Mouse (Mus musculus) CH12.LX (cell line): ENCODE measurements around the gene Ms4a10. TPM values are rescaled to one million over a fixed set of nuclear protein-coding genes. Genes with fewer than 3 reads are reported as not detected.

Experiments
- DNase-seq: peaks from one replicate; pipeline ENCODE4 v3.0.0-alpha.2; 2013; ENCODE audit errors: extremely low read depth
- H3K27ac ChIP-seq: 2 replicates; pipeline ENCODE4 v1.5.1; 2012; ENCODE audit warnings: low read depth, mild to moderate bottlenecking, control low read depth, moderate library complexity; ENCODE audit not compliant: insufficient read depth
- H3K27me3 ChIP-seq: replicated peaks from 2 replicates; pipeline ENCODE3; 2012; ENCODE audit warnings: inconsistent platforms
- H3K36me3 ChIP-seq, 2 experiments: replicated peaks in 1 of 2; 2 replicates each; pipeline versions ENCODE3 to v1.6.1; 2012; ENCODE audit warnings: inconsistent platforms in 1 of 2, low read length in 1 of 2, mild to moderate bottlenecking in 1 of 2, mixed read lengths in 1 of 2, moderate library complexity in 1 of 2; ENCODE audit not compliant: control insufficient read depth in 1 of 2, insufficient read depth in 1 of 2
- H3K4me1 ChIP-seq, 2 experiments: 2 replicates each; pipeline ENCODE4 v1.6.1; 2012; ENCODE audit warnings: inconsistent platforms in 1 of 2, moderate library complexity in 1 of 2; ENCODE audit not compliant: insufficient read depth in 2 of 2, control insufficient read depth in 1 of 2
- H3K4me2 ChIP-seq: 2 replicates; pipeline ENCODE4 v1.6.1; 2012; ENCODE audit warnings: low read depth, mild to moderate bottlenecking, control low read depth; ENCODE audit not compliant: poor library complexity, insufficient read depth, severe bottlenecking
- H3K4me3 ChIP-seq, 3 experiments: fragments of 150-350 bp in 1 of 3; sonication (generic) in 1 of 3; replicated peaks in 1 of 3; 2 replicates each; pipeline versions ENCODE3 to v1.5.1; 2011 to 2012; ENCODE audit warnings: low read depth in 2 of 3, low read length in 2 of 3, mild to moderate bottlenecking in 2 of 3, moderate library complexity in 2 of 3, control low read depth in 1 of 3, improper control_type of control experiment in 1 of 3, inconsistent platforms in 1 of 3, mixed read lengths in 1 of 3; ENCODE audit not compliant: poor library complexity in 1 of 3
- H3K79me2 ChIP-seq: replicated peaks from 2 replicates; pipeline ENCODE4 v1.6.1; 2012; ENCODE audit warnings: mild to moderate bottlenecking, moderate library complexity; ENCODE audit not compliant: control insufficient read depth, poor library complexity, insufficient read depth, severe bottlenecking; ENCODE audit errors: extremely low read depth
- H3K9ac ChIP-seq: 2 replicates; pipeline ENCODE4 v1.6.1; 2012; ENCODE audit warnings: low read depth, mild to moderate bottlenecking, control low read depth, moderate library complexity; ENCODE audit not compliant: insufficient read depth
- H3K9me3 ChIP-seq: replicated peaks from 2 replicates; pipeline ENCODE3; 2012; ENCODE audit warnings: low read length, inconsistent platforms, mixed read lengths
- CHD1 ChIP-seq: IDR thresholded peaks from 2 replicates; pipeline ENCODE4 v1.6.1; 2012; ENCODE audit warnings: low read depth, low read length, improper control_type of control experiment, inconsistent platforms
- CTCF ChIP-seq, 2 experiments: IDR thresholded peaks in 1 of 2; conservative IDR thresholded peaks in 1 of 2; 2 replicates each; pipeline ENCODE4 v1.5.1; 2011 to 2012; ENCODE audit warnings: low read depth in 2 of 2, low read length in 2 of 2, improper control_type of control experiment in 1 of 2, inconsistent platforms in 1 of 2, mild to moderate bottlenecking in 1 of 2, moderate library complexity in 1 of 2
- MXI1 ChIP-seq: IDR thresholded peaks from 2 replicates; pipeline ENCODE4 v1.6.1; 2011; ENCODE audit warnings: mild to moderate bottlenecking, low read depth, low read length, improper control_type of control experiment
- MYC ChIP-seq: IDR thresholded peaks from 2 replicates; pipeline ENCODE4 v1.6.1; 2011; ENCODE audit warnings: low read depth, mild to moderate bottlenecking, improper control_type of control experiment, low read length
- NELFE ChIP-seq: IDR thresholded peaks from 2 replicates; pipeline ENCODE4 v1.6.1; 2011; ENCODE audit warnings: low read depth, low read length, improper control_type of control experiment
- PAX5 ChIP-seq: IDR thresholded peaks from 2 replicates; pipeline ENCODE4 v1.6.1; 2012; ENCODE audit warnings: low read length, inconsistent platforms, mixed read lengths
- POLR2AphosphoS2 ChIP-seq: IDR thresholded peaks from 2 replicates; pipeline ENCODE4 v1.6.1; 2011; ENCODE audit warnings: low read depth, low read length, improper control_type of control experiment
- SIN3A ChIP-seq: IDR thresholded peaks from 2 replicates; pipeline ENCODE4 v1.6.1; 2012; ENCODE audit warnings: low read length, improper control_type of control experiment, inconsistent platforms
- SMC3 ChIP-seq: IDR thresholded peaks from 2 replicates; pipeline ENCODE4 v1.6.1; 2011; ENCODE audit warnings: low read depth, low read length, improper control_type of control experiment
- dilution Hi-C: fragments of 300-500 bp; cut with MboI; formaldehyde crosslinking; loops from 2 replicates; pipeline ENCODE4 v1.14.3; 2020; ENCODE audit warnings: low sequenced_read_pairs; ENCODE audit not compliant: extremely low pct_unique_long_range_greater_than_20kb, extremely low pct_ligation_motif_present
- in situ Hi-C: fragments of 300-500 bp; cut with MboI; formaldehyde crosslinking; loops from 3 replicates; pipeline ENCODE4 v1.14.3; 2019; ENCODE audit warnings: low sequenced_read_pairs, low pct_ligation_motif_present, low pct_unique_long_range_greater_than_20kb, mixed read lengths
- polyA plus RNA-seq: library from polyadenylated mRNA; unstranded; fragments of >175 nt; gene quantifications from 2 replicates; pipeline ENCODE4 v1.2.1, GENCODE M21; 2012; ENCODE audit warnings: low read depth; ENCODE audit not compliant: insufficient read length
- total RNA-seq, 2 experiments: library from RNA; depleted of rRNA; stranded (reverse); fragments of 300-350 nt in 1 of 2; fragments of >200 nt in 1 of 2; gene quantifications; 2 replicates each; pipeline ENCODE4 v1.2.3; 2012 to 2014

The Ms4a10 gene
- total and polyA plus RNA-seq, 3 experiments: not detected

DNA sequence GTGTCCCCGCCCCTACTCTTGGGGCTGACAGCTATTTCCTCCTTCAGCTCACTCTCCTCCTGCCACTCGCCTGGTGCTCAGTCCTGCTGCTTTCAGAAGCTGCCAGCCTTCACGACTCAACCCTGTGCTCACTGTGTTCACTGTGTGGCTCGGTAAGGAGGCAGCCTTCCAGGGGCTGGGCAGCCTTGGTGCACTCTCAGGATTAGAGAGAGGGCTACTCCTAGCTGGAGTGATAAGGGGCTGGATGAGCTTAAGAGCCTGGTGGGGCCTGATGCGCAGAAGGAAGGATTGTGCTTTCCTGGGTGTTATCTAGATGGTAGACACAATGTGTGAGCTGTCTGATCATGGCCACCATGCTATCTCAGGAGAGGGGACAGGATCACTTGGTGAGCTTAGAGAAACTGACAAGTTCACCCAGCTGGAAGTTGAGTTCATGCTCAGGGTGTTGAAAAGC is 37.3 kb downstream of the Ms4a10 start, which contains the start of gene Ptgdr2:
Ptgdr2 (plus strand) TSS at position 51 of the 454 bp plus-strand sequence.
- DNase-seq: no peak
- Histone ChIP-seq H3K4me3 (no peak within 1 kb of the TSS), H3K27me3 (peaks cover 2% of the 10 kb centered on the region), H3K36me3 (peaks cover 20 to 24% of the 10 kb centered on the region in 2 experiments), H3K79me2 (no peaks in the 10 kb centered on the region), H3K4me2 (no peak within 1 kb of the TSS), H3K9me3 (peaks cover 7% of the 10 kb centered on the region), H3K4me1 (no peaks in the 10 kb centered on the region), H3K27ac (no peak within 1 kb of the TSS), H3K9ac (no peak within 1 kb of the TSS)
- in situ Hi-C loops: no loop called here
- TF ChIP-seq POLR2AphosphoS2 (no peak), CHD1 (no peak)
- dilution Hi-C loops: no loop called here

DNA sequence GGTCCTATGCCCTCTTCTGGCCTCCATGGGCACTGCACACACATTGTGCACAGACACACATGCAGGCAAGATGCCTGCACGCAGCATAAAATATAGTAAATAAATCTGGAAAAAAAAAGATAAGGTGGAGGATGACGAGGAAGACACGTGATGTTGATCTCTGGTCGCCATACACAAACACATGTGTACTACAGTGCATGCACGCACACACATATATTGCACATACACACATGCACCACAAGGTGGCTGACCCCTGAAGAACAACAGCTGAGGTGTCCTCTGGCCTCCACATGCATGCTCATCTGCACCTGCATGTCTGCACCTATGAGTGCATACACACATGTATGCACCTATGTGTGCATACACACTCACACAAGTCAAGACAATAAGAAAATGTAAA is 38.4 kb downstream of the Ms4a10 start:
- H3K27me3 ChIP-seq: peaks cover 2% of the 10 kb centered on the region
- H3K9me3 ChIP-seq: peaks cover 12% of the 10 kb centered on the region
- no peak overlapping the region for H3K4me2 ChIP-seq
- no peak for DNase-seq
- no peaks in the 10 kb centered on the region for H3K79me2 ChIP-seq
- in situ Hi-C loops (no loop called here), dilution Hi-C loops (no loop called here)
- H3K4me3 ChIP-seq: no peak overlapping the region
- H3K36me3 ChIP-seq: peaks cover 9 to 13% of the 10 kb centered on the region in 2 experiments
- no peak overlapping the region for H3K9ac ChIP-seq
- H3K4me1 ChIP-seq: peaks cover 0 to 1% of the 10 kb centered on the region in 2 experiments; a peak in 1 of 4 replicates
- H3K27ac ChIP-seq: no peak overlapping the region
- peak; percentile 32 for TF ChIP-seq SMC3
- no peak for TF ChIP-seq POLR2AphosphoS2
- TF ChIP-seq PAX5: no peak
- peak; percentile 31 to 41; a peak in 3 of 4 replicates for TF ChIP-seq CTCF (conservative IDR thresholded peaks at IDR 0.05 in 1 of 2, IDR thresholded peaks at IDR 0.05 in 1 of 2; ENCODE audit: low read depth in 2 of 2, low read length in 2 of 2)

DNA sequence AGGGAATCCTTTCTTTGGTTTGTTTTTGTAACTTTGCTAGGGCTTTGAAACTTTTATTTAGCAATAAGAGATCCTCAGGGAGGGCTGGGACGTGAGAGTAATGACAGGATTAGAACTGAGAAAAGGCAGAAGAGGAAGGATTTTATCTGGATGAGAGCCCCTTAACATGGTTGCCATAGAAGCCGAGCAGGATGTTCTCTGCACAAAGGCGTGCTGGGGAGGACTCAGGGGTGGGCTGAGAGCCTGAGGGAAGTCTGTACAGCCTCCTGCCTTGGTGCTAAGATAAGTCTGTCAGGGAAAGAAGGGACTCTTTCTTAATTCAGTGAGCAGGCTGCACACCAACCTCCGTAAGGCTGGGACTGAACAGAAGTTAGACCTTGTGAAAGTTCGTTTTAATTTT is 39.4 kb downstream of the Ms4a10 start:
- Histone ChIP-seq H3K27me3 (peaks cover 2% of the 10 kb centered on the region), H3K9me3 (peaks cover 9% of the 10 kb centered on the region), H3K79me2 (no peaks in the 10 kb centered on the region), H3K27ac (no peak overlapping the region), H3K4me2 (no peak overlapping the region), H3K9ac (no peak overlapping the region), H3K4me1 (peaks cover 3 to 12% of the 10 kb centered on the region in 2 experiments; a peak in 3 of 4 replicates), H3K4me3 (no peak overlapping the region), H3K36me3 (peaks cover 0 to 3% of the 10 kb centered on the region in 2 experiments)
- in situ Hi-C loops (no loop called here), dilution Hi-C loops (no loop called here)
- TF ChIP-seq MYC: no peak
- no peak for DNase-seq

DNA sequence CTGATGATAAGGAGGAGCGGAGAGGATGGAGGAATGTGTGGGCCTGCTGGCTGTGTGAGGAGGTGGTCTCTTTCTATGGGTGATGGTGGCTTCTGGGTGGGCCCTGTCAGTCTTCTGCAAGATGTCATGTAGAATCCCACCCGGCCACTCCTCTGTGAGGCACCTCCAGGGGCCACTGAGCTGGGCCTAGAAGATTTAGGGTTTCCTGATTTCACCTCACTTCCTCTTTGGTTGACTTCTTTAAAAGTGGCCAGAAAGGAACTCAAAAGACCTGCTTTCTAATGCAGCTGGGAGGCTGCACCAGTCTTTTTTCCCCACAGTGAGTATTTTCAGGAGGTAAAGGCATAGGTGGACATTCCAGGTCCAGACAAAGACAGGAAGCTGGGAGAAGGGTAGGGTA is 43.8 kb downstream of the Ms4a10 start:
- dilution Hi-C loops: no loop called here

More for the DNA sequence above, 43.8 kb downstream of the Ms4a10 start:
- Histone ChIP-seq H3K27me3 (peaks cover 4% of the 10 kb centered on the region), H3K9me3 (peaks cover 5% of the 10 kb centered on the region), H3K36me3 (no peaks in the 10 kb centered on the region), H3K27ac (no peak overlapping the region), H3K4me1 (peaks cover 3 to 12% of the 10 kb centered on the region in 2 experiments; a peak in 3 of 4 replicates), H3K4me2 (no peak overlapping the region), H3K4me3 (no peak overlapping the region), H3K79me2 (no peaks in the 10 kb centered on the region), H3K9ac (no peak overlapping the region)
- TF ChIP-seq MXI1 (no peak), CHD1 (no peak), SIN3A (no peak), NELFE (no peak)
- in situ Hi-C loops: no loop called here
- no peak for DNase-seq
